Mouse (Mus musculus): ENCODE data around the gene Gm32717.
"Not testable (repeated sequence)": the region's sequence is repeated elsewhere in the genome, so short reads cannot be mapped to it uniquely, and the experiment has no call there.

DNA sequence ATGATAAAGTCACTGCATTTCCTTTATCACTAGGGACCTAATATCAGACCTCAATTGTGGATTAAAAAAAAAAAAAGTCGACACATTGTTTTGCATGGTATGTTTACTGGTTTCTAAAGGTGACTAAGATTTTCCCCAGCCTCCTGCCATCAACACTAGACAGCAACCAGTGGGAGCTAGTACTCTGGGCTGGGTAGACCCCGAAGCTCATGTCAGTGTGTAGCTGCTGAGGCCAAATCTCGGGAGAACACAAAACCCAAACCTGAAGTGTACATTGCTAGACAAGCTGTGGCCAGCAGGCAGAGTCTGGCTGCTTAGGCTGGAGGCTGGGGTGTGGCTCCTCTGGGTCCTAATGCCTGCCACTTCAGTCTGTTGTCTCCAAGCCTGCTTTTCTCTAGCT, 45.4 kb downstream of the Gm32717 start:
- TF ChIP-seq CTCF (IDR thresholded peaks at IDR 0.05; ENCODE audit: low read depth, low read length); POLR2A (IDR thresholded peaks at IDR 0.05; ENCODE audit: borderline replicate concordance, low read depth, low read length): not testable (repeated sequence)
